Mouse (Mus musculus) cerebellum, postnatal 10 days (tissue): Measurements from ENCODE around the gene Ldlrad3.
A peak's percentile ranks its signal among the peaks of the same experiment; 100 is the strongest.

ENCODE experiments used
- DNase-seq, 2 experiments: peaks; one replicate each; pipeline ENCODE4 v3.0.0; 2021; ENCODE audit warnings: mixed read lengths in 2 of 2

Ldlrad3 gene

DNA sequence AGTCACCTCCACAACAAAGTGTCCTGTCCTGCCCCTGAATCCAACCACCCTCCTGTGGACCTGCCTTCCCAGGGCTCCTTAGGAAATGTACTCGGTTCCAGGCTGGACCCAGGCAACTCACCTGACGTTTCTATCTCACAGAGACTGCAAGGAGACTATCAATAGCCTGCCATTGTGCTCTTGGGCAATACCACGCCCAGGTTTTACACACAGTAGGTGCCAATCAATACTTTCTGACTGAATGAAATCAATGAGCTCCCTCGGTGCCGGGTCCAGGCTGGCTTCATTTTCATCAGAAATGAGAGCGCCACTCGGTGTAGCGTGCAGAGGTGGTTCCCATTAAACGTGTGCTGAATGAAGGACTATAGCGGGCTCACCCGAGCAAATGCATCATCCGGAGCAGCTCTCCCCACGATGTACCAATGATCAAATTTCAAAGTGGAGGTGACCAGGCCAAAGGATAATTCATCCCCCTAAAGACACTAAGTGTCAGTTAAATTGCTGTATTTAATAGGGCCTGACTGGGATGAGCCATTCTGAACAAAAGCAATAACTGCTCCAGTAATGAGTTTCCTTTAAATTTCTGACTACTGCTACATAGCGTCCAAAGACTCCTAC, 43.4 kb downstream of the Ldlrad3 start:
- DNase-seq: no peak

DNA sequence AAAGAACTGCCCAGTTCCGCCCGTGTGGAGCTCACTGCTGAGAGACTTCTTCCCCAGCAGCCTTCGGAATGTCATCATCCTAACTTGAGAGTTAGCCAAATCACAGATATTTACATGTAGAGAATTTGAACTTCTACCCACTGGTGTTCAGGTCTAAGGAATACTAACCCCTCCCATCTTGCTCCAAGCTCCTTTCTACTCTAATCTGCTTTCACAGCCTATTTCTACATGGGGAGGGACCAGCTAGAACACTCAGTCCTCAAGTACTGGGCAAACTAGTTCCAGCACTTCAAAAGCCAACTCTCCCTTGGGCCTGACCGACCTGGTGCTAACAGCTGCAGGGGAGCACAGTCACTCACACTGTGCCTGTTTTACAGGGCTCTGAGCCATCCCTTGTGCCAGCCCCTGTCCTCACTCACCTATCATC, 44.0 kb downstream of the Ldlrad3 start:
- DNase-seq: no peak

DNA sequence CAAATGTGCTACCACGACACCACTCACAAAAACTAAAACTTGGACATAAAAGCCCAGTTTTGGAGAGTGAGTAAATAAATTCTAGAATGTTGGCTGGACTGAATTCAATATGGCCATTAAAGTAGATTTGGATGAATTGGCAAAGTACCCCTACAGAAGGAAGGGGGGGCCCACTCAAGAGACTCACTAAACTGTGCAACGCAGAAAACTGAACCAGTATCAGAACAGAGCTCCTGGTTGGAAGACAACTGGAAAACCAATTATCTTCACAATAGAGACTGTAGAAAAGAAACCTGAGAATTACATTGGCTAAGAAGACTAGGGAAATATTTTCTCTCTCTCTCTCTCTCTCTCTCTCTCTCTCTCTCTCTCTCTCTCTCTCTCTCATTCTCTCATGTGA, 45.0 kb downstream of the Ldlrad3 start:
- DNase-seq: no peak

- no peak for DNase-seq
Observed at GRCm38 (mm10) chr2:102137922-102138321, 48.3 kb downstream of the Ldlrad3 start.

DNA sequence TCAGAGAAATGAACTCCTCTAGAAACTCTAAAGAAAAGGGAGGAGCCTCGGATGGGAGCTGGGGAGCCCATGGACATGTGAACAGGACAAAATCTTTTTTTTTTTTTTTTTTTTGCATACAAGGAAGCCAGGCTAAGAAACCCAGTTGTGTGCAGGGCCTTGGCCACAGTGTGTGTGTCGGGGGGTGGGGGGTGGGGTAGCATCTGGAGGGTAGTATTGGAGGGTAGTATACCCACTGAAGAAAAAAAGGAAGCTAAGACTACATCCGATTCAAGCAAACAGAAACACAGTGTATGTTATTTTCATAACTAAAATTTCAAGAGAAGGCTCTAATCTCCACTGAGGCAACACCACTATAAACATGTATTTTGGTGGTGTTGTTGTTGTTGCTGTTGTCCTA, 50.0 kb downstream of the Ldlrad3 start:
- DNase-seq: no peak

DNA sequence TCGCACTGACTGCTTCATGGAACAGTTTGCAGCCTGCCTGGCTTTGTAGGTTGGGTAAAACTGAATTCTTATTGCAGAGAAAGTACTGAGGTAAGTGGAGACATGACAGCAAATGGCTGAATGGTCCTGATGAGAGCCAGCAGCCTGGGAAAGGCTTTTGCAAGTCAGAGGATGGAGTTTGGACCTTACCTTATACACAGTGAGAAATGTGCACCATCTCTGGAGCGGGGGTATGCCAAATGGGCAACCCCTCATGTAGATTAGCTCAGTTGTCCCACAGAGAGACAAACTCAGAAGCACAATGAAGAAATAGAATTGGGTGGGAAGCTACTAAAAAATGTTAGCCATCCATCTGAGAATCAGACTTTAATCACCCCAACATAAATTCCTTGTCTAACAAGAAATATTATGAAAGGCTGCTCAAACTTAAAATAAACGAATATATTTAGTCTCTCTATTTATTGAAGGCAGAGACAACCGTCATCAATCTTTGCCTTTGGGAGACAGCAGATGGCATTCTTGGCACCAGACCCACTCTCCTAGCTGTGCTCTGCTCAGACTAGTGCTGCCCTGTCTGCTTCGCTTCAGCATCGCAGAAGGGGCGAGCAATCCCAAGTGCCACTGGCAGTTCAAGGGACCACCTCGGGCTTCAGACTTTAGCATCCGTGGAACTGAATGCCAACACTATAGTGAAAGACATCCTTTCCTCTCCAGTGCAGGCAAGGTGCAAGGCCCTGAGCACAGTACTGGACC, 51.5 kb downstream of the Ldlrad3 start:
- DNase-seq: peak; percentile 96

DNA sequence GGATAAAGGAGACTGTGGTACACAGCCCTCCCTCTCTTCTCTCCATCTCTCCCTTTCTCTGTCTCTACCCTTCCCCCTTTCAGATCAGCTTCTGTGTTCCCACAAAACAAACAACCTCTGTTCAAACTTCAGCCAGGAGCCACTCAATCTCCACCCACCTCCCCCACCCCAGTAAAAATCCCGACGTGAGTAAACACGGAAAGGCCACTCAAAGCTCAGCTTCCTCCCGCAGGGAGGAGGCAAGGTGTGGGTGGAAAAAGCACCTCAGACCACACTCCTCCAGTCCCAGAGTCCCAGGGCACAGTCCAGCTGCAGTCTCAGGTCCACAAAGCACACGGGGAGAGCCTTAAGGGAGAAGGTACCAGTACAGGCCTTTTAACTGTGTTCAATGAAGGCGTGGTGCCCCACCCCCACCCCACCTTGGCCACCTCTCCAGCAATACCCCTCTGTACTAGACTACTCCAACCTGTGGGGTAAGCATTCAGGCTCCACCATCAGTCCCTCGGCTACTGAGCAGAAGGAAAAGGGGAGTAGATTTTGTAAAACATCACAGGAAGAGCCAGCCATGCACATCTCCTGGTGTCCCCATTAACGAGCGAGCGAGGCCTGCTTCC, 53.1 kb downstream of the Ldlrad3 start:
- DNase-seq: no peak

- peak; percentile 88 to 95 for DNase-seq
Observed at GRCm38 (mm10) chr2:102130198-102130845, 55.9 kb downstream of the Ldlrad3 start.

- DNase-seq: peak in 1 of 2 experiments; percentile 26
Observed at GRCm38 (mm10) chr2:102129235-102129634, 57.0 kb downstream of the Ldlrad3 start.

DNA sequence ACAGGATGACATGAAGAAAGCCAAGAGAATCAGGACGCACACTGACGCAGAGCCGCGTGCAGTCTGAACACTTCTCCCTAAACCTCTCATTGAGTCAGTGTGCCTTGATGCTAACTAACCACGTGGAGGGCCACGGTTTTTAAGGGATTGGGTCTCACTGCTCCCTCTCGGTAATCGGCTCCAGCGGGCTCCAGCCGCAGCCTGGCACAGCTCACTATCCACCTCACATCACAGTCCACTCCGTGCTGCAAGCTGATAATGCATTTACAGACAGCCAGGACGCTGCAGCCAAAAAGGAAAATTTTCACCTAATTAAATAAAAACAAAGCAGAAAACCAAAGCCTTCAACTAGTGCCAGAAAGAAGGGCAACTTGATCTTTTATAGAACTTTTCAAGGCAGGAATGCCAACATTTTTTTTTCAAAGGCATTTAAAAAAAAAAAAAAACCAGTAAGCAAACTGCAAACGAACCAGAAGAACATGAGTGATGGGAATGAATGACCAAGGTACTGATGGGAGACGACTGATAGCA, 57.6 kb downstream of the Ldlrad3 start:
- DNase-seq: peak in 1 of 2 experiments; percentile 39

DNA sequence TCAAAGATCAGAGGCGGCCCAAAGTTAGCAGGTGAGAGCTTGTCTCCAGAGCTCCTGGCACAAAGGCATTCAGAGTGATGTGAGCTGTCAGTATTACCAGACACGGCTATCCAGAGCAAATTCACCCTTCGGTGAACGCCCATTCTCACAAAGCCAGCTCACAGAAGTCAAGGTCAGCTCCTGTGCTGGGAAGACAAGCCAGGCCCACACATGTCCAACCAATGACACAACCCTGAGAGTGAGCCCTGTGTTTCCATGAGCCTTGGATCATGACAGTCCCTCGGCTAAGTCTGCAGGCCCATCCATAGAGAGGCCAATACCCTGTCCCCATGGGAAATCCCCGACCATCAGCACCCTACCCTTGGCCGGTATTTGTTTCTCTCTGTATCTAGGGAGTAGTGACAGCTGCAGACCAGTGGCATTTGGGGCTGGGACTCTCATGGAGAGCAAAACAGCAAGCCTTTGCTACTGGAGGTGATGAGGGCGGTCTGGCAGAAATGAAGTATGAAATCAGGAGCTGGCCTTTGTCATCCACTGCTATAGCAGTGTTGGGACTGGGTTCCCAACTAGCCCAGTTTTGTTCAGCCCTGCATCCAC, 58.3 kb downstream of the Ldlrad3 start:
- DNase-seq: no peak

GRCm38 (mm10) chr2:102127221-102127620, 59.0 kb downstream of the Ldlrad3 start:
- no peak for DNase-seq

DNA sequence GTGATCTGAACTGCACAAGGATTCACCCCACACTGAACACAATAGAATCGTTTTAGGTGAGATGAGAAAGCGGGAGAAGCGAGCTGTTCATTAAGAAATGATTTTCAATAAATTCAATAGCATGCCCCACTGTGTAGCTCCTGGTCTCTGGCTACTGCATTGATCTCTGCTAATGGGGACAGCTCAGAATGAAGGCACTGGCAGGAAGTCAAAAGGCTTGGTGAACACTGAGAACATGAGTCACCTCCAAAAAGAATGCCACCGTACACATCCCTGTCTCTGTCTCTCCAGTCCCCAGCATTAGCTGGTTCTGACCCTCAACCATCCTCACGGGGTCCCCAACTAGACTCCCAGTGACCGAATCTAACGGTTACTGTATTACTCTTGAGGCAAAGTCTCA, 60.1 kb downstream of the Ldlrad3 start:
- no peak for DNase-seq

DNA sequence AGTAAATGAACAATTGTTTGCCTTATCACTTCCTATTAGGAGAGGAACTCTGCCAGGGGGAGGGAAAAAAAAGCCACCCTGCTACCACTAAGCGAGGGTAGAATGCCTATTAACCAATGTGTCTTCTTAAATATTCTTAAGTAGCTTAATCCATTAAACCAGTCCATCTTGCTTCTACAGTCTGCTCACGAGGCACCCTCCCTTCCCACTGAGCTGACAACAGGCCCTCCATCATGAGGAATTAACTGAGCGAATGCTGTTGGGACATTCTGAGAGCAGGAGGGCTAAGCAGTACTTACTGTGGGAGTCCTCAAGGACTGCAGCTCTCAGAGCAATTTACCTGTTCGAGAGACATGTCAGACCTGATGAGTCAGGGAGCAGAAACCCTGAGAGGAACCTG, 61.1 kb downstream of the Ldlrad3 start:
- no peak for DNase-seq

DNA sequence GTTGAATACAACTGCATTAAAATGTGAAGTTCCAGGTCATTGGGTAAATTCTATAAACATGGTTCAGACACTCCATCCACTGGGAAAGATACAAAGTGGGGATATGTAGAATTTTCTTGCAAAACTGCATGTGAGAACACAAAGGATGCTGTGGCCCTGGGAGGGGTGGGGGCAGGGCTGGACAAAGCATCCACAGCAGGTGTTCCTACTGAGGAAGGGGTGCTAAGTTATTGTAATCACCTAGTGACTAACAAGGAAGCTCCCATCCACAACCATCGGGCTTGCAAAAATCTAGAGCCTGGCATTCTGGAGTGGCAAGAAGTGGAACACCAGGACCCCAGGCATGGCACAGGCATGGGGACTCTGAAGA, 64.1 kb downstream of the Ldlrad3 start:
- DNase-seq: peak in 1 of 2 experiments; percentile 29

GRCm38 (mm10) chr2:102121440-102122145, 64.6 kb downstream of the Ldlrad3 start:
- DNase-seq: peak; percentile 79 to 81

DNA sequence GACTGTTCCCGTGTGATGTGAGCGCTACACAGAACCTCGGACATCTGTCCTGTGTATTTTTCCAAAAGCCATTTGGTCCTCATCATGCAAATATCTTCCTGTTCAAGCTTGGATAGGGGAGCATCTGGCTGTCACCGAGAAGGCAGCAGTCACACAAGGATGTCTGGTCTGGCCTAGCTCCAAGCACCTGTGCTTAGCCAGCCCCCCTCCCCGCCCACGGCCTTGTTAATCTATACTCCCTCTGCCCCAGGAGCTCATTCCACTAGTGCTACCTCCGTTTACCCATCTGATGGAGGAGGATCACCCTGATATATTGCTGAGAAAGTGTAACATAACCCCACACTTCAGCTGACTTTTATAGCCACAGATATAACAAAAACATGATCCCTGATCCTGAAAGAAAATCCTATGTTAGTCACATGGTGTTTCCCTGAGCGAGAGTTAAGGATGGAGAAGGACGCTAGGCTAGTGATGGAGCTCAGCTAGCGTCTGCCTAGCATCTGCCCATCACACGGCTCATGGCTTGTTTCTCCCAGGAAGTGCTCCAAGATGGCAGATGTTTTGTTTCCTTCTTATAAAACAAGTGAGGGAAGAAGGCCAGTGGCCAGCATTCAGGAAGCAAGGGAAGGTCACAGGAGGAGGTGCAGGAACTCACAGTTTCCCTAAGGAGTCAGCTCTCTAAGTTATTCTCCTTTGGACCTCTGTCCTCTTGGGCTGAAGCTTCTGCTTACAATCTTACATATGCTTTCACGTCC, 66.3 kb downstream of the Ldlrad3 start:
- DNase-seq: peak; percentile 66 to 70

GRCm38 (mm10) chr2:102118988-102119460, 67.2 kb downstream of the Ldlrad3 start:
- peak in 1 of 2 experiments; percentile 46 for DNase-seq

DNA sequence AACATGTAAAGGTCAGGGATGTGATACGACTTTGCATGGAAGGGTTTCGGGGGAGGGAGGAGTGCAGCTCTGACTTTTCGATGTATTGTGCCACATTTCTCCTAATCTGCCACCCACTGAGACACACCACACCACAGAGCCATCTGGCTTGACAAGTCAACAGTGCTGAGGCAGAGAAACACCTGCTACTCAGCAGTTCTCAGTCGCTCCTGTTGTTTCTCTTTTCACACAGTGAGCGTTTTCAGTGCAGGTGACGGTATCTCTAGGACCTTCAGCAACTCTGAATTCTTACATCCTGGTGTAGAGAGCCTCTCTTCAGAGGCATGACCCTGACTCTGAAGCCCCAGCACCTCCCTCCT, 68.8 kb downstream of the Ldlrad3 start:
- peak in 1 of 2 experiments; percentile 30 for DNase-seq

DNA sequence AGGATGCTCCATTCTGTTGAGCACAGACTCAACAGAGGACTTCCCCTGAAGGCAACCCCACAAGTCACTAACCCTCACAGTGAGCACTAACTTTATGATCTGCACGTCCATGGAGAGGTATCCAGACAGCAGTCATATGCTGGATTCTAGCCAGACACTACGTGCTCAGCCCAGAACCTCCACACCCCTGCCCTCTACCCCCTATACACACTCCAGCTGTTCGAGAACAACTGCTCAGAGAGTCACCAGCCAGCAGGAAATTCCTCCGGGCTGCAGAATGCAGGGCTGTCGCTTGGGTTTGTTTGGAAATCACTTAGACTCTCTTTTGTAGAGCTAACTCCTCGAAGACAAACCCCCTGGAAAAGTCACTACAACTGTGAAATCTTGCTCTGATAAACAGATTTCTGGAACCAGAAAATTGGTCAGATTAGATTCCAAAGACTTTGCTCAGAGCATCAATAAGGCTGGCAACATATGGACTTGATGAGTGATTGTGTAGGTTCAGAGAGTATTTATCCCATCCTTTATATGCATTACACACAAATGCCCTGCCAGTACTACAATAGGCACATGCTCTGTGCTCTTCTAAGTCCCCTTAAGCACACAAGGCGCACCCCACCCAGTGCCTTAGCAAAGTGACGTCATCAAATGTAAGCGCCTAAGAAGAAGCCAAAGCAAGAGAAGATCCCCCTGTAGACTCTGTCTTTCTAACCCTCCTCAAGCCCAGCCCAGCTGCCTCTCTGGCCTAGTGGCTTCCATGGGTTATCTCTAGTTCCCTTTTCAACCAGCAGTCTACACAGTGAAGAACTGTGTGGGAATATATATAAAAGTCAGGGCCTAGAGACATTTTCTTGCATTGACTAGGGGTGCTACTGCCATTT, 69.4 kb downstream of the Ldlrad3 start:
- DNase-seq: no peak
